Mouse (Mus musculus) limb, embryonic 14.5 days (tissue): ENCODE measurements around the gene Odf3. TPM values are rescaled to one million over a fixed set of nuclear protein-coding genes. Genes with fewer than 3 reads are reported as not detected.
A peak's percentile ranks its signal among the peaks of the same experiment; 100 is the strongest.

ENCODE experiments used
- ATAC-seq: fragments of 200-750 bp; cut with Nextera tagmentation; 2 replicates; pipeline ENCODE4 v1.8.0; 2017; ENCODE audit warnings: low read depth, moderate number of reproducible peaks, moderate TSS enrichment; ENCODE audit not compliant: low FRiP score
- DNase-seq: peaks from one replicate; pipeline ENCODE4 v3.0.0-alpha.2; 2015; ENCODE audit warnings: low spot score
- H3K27ac ChIP-seq: fragments of 300-500 bp; sonication (generic); replicated peaks from 2 replicates; pipeline ENCODE4 v1.5.1; 2014; ENCODE audit warnings: low read depth, mild to moderate bottlenecking, low read length, moderate library complexity, mixed read lengths
- H3K27me3 ChIP-seq: fragments of 300-500 bp; sonication (generic); 2 replicates; pipeline ENCODE4 v1.6.1; 2014; ENCODE audit warnings: low read length, mixed read lengths; ENCODE audit not compliant: control insufficient read depth, insufficient read depth
- H3K36me3 ChIP-seq: fragments of 300-500 bp; sonication (generic); 2 replicates; pipeline ENCODE4 v1.6.1; 2014; ENCODE audit warnings: mild to moderate bottlenecking, low read length, moderate library complexity, mixed read lengths; ENCODE audit not compliant: control insufficient read depth, insufficient read depth
- H3K4me1 ChIP-seq: fragments of 300-500 bp; sonication (generic); 2 replicates; pipeline ENCODE4 v1.6.1; 2014; ENCODE audit warnings: antibody characterized with exemption, low read length, mixed read lengths; ENCODE audit not compliant: control insufficient read depth, insufficient read depth
- H3K4me2 ChIP-seq: fragments of 300-500 bp; sonication (generic); replicated peaks from 2 replicates; pipeline ENCODE4 v1.6.1; 2014; ENCODE audit warnings: low read depth, mild to moderate bottlenecking, low read length, moderate library complexity; ENCODE audit not compliant: severe bottlenecking
- H3K4me3 ChIP-seq: fragments of 300-500 bp; sonication (generic); replicated peaks from 2 replicates; pipeline ENCODE4 v1.5.1; 2014; ENCODE audit warnings: low read length
- H3K9ac ChIP-seq: fragments of 300-500 bp; sonication (generic); 2 replicates; pipeline ENCODE4 v1.6.1; 2014; ENCODE audit warnings: mild to moderate bottlenecking, low read depth, low read length, moderate library complexity; ENCODE audit not compliant: severe bottlenecking
- H3K9me3 ChIP-seq: fragments of 300-500 bp; sonication (generic); 2 replicates; pipeline ENCODE4 v1.6.1; 2016; ENCODE audit warnings: low read length; ENCODE audit not compliant: control insufficient read depth
- POLR2A ChIP-seq: fragments of 200-500 bp; IDR thresholded peaks from 2 replicates; pipeline ENCODE4 v1.8.0; 2012; ENCODE audit warnings: inconsistent platforms, mild to moderate bottlenecking, moderate library complexity, borderline replicate concordance; ENCODE audit not compliant: insufficient read depth, insufficient read length; ENCODE audit errors: extremely low read depth
- WGBS: fragments of 180-500 bp; shearing (Covaris S2); extraction: QIAGEN DNeasy Blood & Tissue Kit; methylation state at CpG from one replicate; pipeline ENCODE4 v1.1.7; 2014; 5-methylcytosine and 5-hydroxymethylcytosine counted together
- polyA plus RNA-seq, 2 experiments: library from polyadenylated mRNA; depleted of rRNA in 1 of 2; stranded (reverse) in 1 of 2; unstranded in 1 of 2; fragments of >200 nt; fragmentation: Nextera tagmentation in 1 of 2; extraction: Ambion mirVana in 1 of 2; gene quantifications; 2 replicates each; pipeline versions ENCODE4 v1.2.1 to v1.2.3; 2012 to 2014

Odf3 gene
- polyA plus RNA-seq, 2 experiments, result 0.04 TPM; not detected in 1

- Histone ChIP-seq H3K4me1 (peaks cover 14% of the 10 kb centered on the region), H3K9ac (no peak overlapping the region), H3K4me2 (no peak overlapping the region), H3K27ac (no peak overlapping the region), H3K27me3 (no peaks in the 10 kb centered on the region), H3K9me3 (no peaks in the 10 kb centered on the region), H3K4me3 (no peak overlapping the region), H3K36me3 (peaks cover 42% of the 10 kb centered on the region)
- ATAC-seq (no peak), DNase-seq (no peak)
- 85% methylated on average over 9 of the region's 9 CpGs for WGBS
- no peak for TF ChIP-seq POLR2A
Observed at GRCm38 (mm10) chr7:140853386-140853785, 5.8 kb downstream of the Odf3 start.

- Histone ChIP-seq H3K4me2 (peak overlapping the region; percentile 98; the same call in 1 of the 2 replicates), H3K9ac (no peak overlapping the region), H3K4me3 (no peak overlapping the region; the same call in 1 of the 2 replicates), H3K4me1 (peaks cover 19% of the 10 kb centered on the region), H3K27me3 (no peaks in the 10 kb centered on the region), H3K36me3 (peaks cover 50% of the 10 kb centered on the region), H3K27ac (no peak overlapping the region), H3K9me3 (no peaks in the 10 kb centered on the region)
- ATAC-seq, result no peak
- 94% methylated on average over 18 of the region's 18 CpGs for WGBS
- no peak for TF ChIP-seq POLR2A
- DNase-seq, result no peak
Observed at GRCm38 (mm10) chr7:140854483-140854882, 6.9 kb downstream of the Odf3 start.

- H3K27me3 ChIP-seq, result no peaks in the 10 kb centered on the region
- peak overlapping the region; percentile 82 for H3K4me3 ChIP-seq
- DNase-seq (no peak), ATAC-seq (no peak)
- WGBS, result 79% methylated on average over 9 of the region's 9 CpGs
- peaks cover 19% of the 10 kb centered on the region for H3K4me1 ChIP-seq
- peak overlapping the region; percentile 98 for H3K4me2 ChIP-seq
- TF ChIP-seq POLR2A, result no peak
- H3K9me3 ChIP-seq, result no peaks in the 10 kb centered on the region
- H3K9ac ChIP-seq, result peak overlapping the region; percentile 85
- H3K27ac ChIP-seq, result no peak overlapping the region
- peaks cover 56% of the 10 kb centered on the region for H3K36me3 ChIP-seq
Observed at GRCm38 (mm10) chr7:140855181-140855580, 7.6 kb downstream of the Odf3 start.

- TF ChIP-seq POLR2A, result peak; percentile 56; the same call in 1 of the 2 replicates
- ATAC-seq, result peak; percentile 86
- no peaks in the 10 kb centered on the region for H3K27me3 ChIP-seq
- H3K9ac ChIP-seq, result peak within 1 kb of the TSS; percentile 85
- under 1% methylated on average over 48 of the region's 51 CpGs for WGBS
- peaks cover 58% of the 10 kb centered on the region for H3K36me3 ChIP-seq
- H3K4me3 ChIP-seq, result peak within 1 kb of the TSS; percentile 82
- DNase-seq, result peak; percentile 90
- H3K4me1 ChIP-seq, result peaks cover 19% of the 10 kb centered on the region
- peak within 1 kb of the TSS; percentile 98 for H3K4me2 ChIP-seq
- peak within 1 kb of the TSS; percentile 83 for H3K27ac ChIP-seq
- H3K9me3 ChIP-seq, result no peaks in the 10 kb centered on the region
Observed at GRCm38 (mm10) chr7:140855860-140856784, 8.5 kb downstream of the Odf3 start, which contains the start of gene Gm45785. Gene Gm45785, minus strand, starts transcription at chr7:140856331.

GRCm38 (mm10) chr7:140856785-140857549 lies 9.4 kb downstream of the Odf3 start, which contains the start of gene Ric8a:
Gene Ric8a, plus strand, starts transcription at chr7:140856957.
- DNase-seq, result peak; percentile 77
- H3K4me2 ChIP-seq, result peak within 1 kb of the TSS; percentile 98

More at GRCm38 (mm10) chr7:140856785-140857549, 9.4 kb downstream of the Odf3 start, which contains the start of gene Ric8a:
- peak within 1 kb of the TSS; percentile 85 for H3K9ac ChIP-seq
- WGBS, result under 1% methylated on average over 47 of the region's 50 CpGs
- no peaks in the 10 kb centered on the region for H3K9me3 ChIP-seq
- H3K27ac ChIP-seq, result peak within 1 kb of the TSS; percentile 83
- peak; percentile 86 for ATAC-seq
- TF ChIP-seq POLR2A, result peak; percentile 68; the same call in 1 of the 2 replicates
- H3K4me3 ChIP-seq, result peak within 1 kb of the TSS; percentile 82
- no peaks in the 10 kb centered on the region for H3K27me3 ChIP-seq
- peaks cover 19% of the 10 kb centered on the region for H3K4me1 ChIP-seq
- peaks cover 59% of the 10 kb centered on the region for H3K36me3 ChIP-seq
